Mouse (Mus musculus) stomach, embryonic 14.5 days (tissue): ENCODE data around the gene Cox5b. TPM values are rescaled to one million over a fixed set of nuclear protein-coding genes. Genes with fewer than 3 reads are reported as not detected.

Experiments used
- ATAC-seq: fragments of 200-750 bp; cut with Nextera tagmentation; 2 replicates; pipeline ENCODE4 v1.8.0; 2017; ENCODE audit warnings: low read depth, moderate TSS enrichment; ENCODE audit not compliant: insufficient number of reproducible peaks, insufficient read depth, low FRiP score
- H3K27ac ChIP-seq: fragments of 300-500 bp; sonication (generic); 2 replicates; pipeline ENCODE4 v1.5.1; 2014; ENCODE audit warnings: mild to moderate bottlenecking, low read length, moderate library complexity, mixed read lengths
- H3K27me3 ChIP-seq: fragments of 300-500 bp; sonication (generic); 2 replicates; pipeline ENCODE4 v1.6.1; 2014; ENCODE audit warnings: low read length, control low read depth, mixed read lengths; ENCODE audit not compliant: control insufficient read depth, insufficient read depth
- H3K36me3 ChIP-seq: fragments of 300-500 bp; sonication (generic); 2 replicates; pipeline ENCODE4 v1.6.1; 2014; ENCODE audit warnings: mild to moderate bottlenecking, control low read depth, low read length, moderate library complexity, mixed read lengths; ENCODE audit not compliant: control insufficient read depth, insufficient read depth
- H3K4me1 ChIP-seq: fragments of 300-500 bp; sonication (generic); 2 replicates; pipeline ENCODE4 v1.6.1; 2014; ENCODE audit warnings: low read length, control low read depth, mixed read lengths; ENCODE audit not compliant: control insufficient read depth, insufficient read depth
- H3K4me2 ChIP-seq: fragments of 300-500 bp; sonication (generic); replicated peaks from 2 replicates; pipeline ENCODE4 v1.6.1; 2014; ENCODE audit warnings: low read depth, low read length, control low read depth
- H3K4me3 ChIP-seq: fragments of 300-500 bp; sonication (generic); 2 replicates; pipeline ENCODE4 v1.5.1; 2014; ENCODE audit warnings: low read depth, low read length, control low read depth
- H3K9ac ChIP-seq: fragments of 300-500 bp; sonication (generic); replicated peaks from 2 replicates; pipeline ENCODE4 v1.6.1; 2014; ENCODE audit warnings: low read depth, mild to moderate bottlenecking, control low read depth, low read length, moderate library complexity, mixed read lengths
- H3K9me3 ChIP-seq: fragments of 300-500 bp; sonication (generic); 2 replicates; pipeline ENCODE4 v1.6.1; 2016; ENCODE audit warnings: low read depth, low read length, control low read depth; ENCODE audit not compliant: control insufficient read depth
- WGBS: fragments of 180-500 bp; shearing (Covaris S2); extraction: QIAGEN DNeasy Blood & Tissue Kit; methylation state at CpG from one replicate; pipeline ENCODE4 v1.1.7; 2014; 5-methylcytosine and 5-hydroxymethylcytosine counted together
- polyA plus RNA-seq: library from polyadenylated mRNA; unstranded; fragments of >200 nt; fragmentation: Nextera tagmentation; extraction: Ambion mirVana; gene quantifications from 2 replicates; pipeline ENCODE4 v1.2.1, GENCODE M21; 2014

Gene Cox5b
- polyA plus RNA-seq, 1 experiment from 2014 or later: 651 TPM

- ATAC-seq: no peak
- no peaks in the 10 kb centered on the region for H3K27me3 ChIP-seq
- H3K36me3 ChIP-seq: peaks cover 41% of the 10 kb centered on the region
- H3K9me3 ChIP-seq: no peaks in the 10 kb centered on the region
- no peak overlapping the region for H3K4me3 ChIP-seq
- H3K27ac ChIP-seq: no peak overlapping the region
- no peak overlapping the region for H3K9ac ChIP-seq
- WGBS: 75% methylated on average over 2 of the region's 2 CpGs
- no peak overlapping the region for H3K4me2 ChIP-seq
- peaks cover 11% of the 10 kb centered on the region for H3K4me1 ChIP-seq
Observed at GRCm38 (mm10) chr1:36707166-36707565, 15.9 kb downstream of the Cox5b start.

DNA sequence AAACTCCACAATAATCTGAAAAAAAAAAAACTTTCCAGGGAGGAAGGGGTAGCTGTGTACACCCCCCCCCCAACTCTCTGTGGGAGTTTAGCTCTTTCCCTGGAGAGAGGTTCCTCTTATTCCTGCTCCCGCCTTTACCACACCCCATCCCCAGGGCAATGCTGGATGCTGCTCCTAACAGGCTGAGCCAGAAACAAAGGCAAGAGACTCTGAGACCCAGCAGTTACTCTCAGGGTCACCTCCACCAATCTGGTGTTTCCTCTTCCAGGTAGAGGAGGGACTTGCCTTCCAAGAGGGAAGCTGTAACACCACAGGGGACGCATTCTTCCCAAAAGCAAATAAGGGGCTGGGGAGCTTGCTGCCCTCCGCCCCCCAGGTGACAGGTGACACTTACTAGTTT is 16.5 kb downstream of the Cox5b start:
- no peak overlapping the region for H3K27ac ChIP-seq
- no peak overlapping the region for H3K4me3 ChIP-seq
- peaks cover 35% of the 10 kb centered on the region for H3K36me3 ChIP-seq
- H3K4me1 ChIP-seq: peaks cover 11% of the 10 kb centered on the region
- no peak overlapping the region for H3K4me2 ChIP-seq
- no peak overlapping the region for H3K9ac ChIP-seq
- no peaks in the 10 kb centered on the region for H3K9me3 ChIP-seq
- H3K27me3 ChIP-seq: no peaks in the 10 kb centered on the region
- 57% methylated on average over 3 of the region's 3 CpGs for WGBS
- ATAC-seq: no peak

- 86% methylated on average over 1 of the region's 1 CpGs for WGBS
- H3K9me3 ChIP-seq: no peaks in the 10 kb centered on the region
- peaks cover 11% of the 10 kb centered on the region for H3K4me1 ChIP-seq
- peak overlapping the region; percentile 72 for H3K4me2 ChIP-seq
- H3K27me3 ChIP-seq: no peaks in the 10 kb centered on the region
- H3K36me3 ChIP-seq: peaks cover 26% of the 10 kb centered on the region
- peak overlapping the region; percentile 95 for H3K4me3 ChIP-seq
- no peak for ATAC-seq
- H3K9ac ChIP-seq: peak overlapping the region; percentile 97
- H3K27ac ChIP-seq: no peak overlapping the region; the same call in 1 of the 2 replicates
Observed at GRCm38 (mm10) chr1:36708626-36709025, 17.4 kb downstream of the Cox5b start.

- peak overlapping the region; percentile 95 for H3K4me3 ChIP-seq
- ATAC-seq: peak; percentile 53
- H3K36me3 ChIP-seq: peaks cover 22% of the 10 kb centered on the region; the same call in 1 of the 2 replicates
- peaks cover 11% of the 10 kb centered on the region for H3K4me1 ChIP-seq
- H3K9me3 ChIP-seq: no peaks in the 10 kb centered on the region
- under 1% methylated on average over 33 of the region's 33 CpGs for WGBS
- no peaks in the 10 kb centered on the region for H3K27me3 ChIP-seq
- peak overlapping the region; percentile 97 for H3K9ac ChIP-seq
- H3K4me2 ChIP-seq: peak overlapping the region; percentile 72
- H3K27ac ChIP-seq: peak overlapping the region; percentile 80
Observed at GRCm38 (mm10) chr1:36709055-36709853, 18.0 kb downstream of the Cox5b start.

DNA sequence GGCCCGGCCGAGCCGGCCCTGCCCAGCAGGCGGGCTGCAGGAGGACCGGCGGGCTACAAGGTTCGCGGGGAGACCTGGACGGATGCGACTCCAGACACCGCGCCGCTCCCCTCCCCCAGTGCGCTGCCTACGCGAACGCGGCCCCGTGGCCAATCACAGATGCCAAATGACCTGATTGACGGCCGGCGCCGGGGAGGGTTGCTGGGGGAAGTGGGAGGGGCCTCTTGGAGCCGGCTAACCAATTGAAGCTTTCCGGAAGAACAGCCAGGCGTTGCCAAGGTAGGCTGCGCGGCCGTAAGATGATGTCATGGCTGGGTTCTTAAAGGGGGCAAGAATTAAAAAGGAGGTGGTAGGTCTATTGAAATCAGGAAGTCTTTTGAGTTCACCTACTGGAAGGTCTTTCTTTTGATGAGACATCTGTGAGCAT is 18.6 kb downstream of the Cox5b start, which contains the start of gene 4933424G06Rik:
4933424G06Rik (plus strand) TSS at position 296 of the 427 bp plus-strand sequence.
- peak within 1 kb of the TSS; percentile 97 for H3K9ac ChIP-seq
- H3K4me3 ChIP-seq: peak within 1 kb of the TSS; percentile 95
- peaks cover 16% of the 10 kb centered on the region; the same call in 1 of the 2 replicates for H3K36me3 ChIP-seq
- H3K27ac ChIP-seq: peak within 1 kb of the TSS; percentile 80
- H3K4me1 ChIP-seq: peaks cover 11% of the 10 kb centered on the region
- peak; percentile 97 for ATAC-seq
- H3K9me3 ChIP-seq: no peaks in the 10 kb centered on the region
- no peaks in the 10 kb centered on the region for H3K27me3 ChIP-seq
- H3K4me2 ChIP-seq: peak within 1 kb of the TSS; percentile 72
- under 1% methylated on average over 29 of the region's 29 CpGs for WGBS

DNA sequence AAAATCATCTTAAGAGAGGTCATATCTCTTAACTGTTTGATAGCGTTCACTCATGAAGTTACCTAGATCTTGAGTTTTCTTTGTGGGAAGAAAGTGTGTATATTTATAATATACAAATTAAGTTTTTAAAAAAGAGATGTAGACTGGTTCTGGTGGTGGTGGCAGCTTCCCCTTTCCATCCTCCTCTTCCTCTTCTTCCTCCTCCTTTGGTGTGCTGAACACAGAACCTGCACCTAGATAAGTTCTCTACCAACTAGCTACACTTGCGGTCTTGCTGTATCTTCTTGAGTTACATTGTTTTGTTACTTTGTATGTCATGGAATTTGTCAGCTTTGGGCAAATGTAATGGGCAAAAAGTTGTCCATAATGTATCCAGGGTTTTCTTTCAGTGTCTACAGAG is 19.9 kb downstream of the Cox5b start:
- no peaks in the 10 kb centered on the region for H3K27me3 ChIP-seq
- peaks cover 7% of the 10 kb centered on the region; the same call in 1 of the 2 replicates for H3K36me3 ChIP-seq
- no peak overlapping the region for H3K9ac ChIP-seq
- ATAC-seq: no peak
- peaks cover 11% of the 10 kb centered on the region for H3K4me1 ChIP-seq
- H3K4me3 ChIP-seq: no peak overlapping the region
- H3K27ac ChIP-seq: no peak overlapping the region
- H3K4me2 ChIP-seq: no peak overlapping the region
- no peaks in the 10 kb centered on the region for H3K9me3 ChIP-seq
- 96% methylated on average over 2 of the region's 2 CpGs for WGBS

- no peaks in the 10 kb centered on the region for H3K36me3 ChIP-seq
- H3K9me3 ChIP-seq: no peaks in the 10 kb centered on the region
- no peak for ATAC-seq
- H3K27me3 ChIP-seq: no peaks in the 10 kb centered on the region
- no peaks in the 10 kb centered on the region for H3K4me1 ChIP-seq
- no peak within 1 kb of the TSS for H3K27ac ChIP-seq
- H3K4me3 ChIP-seq: no peak within 1 kb of the TSS
- H3K4me2 ChIP-seq: no peak within 1 kb of the TSS
- H3K9ac ChIP-seq: no peak within 1 kb of the TSS
- 76% methylated on average over 5 of the region's 5 CpGs for WGBS
Observed at GRCm38 (mm10) chr1:36714311-36714710, 23.1 kb downstream of the Cox5b start, which contains the start of gene Actr1b. Actr1b (minus strand) TSS chr1:36714422.

- no peaks in the 10 kb centered on the region for H3K27me3 ChIP-seq
- no peak overlapping the region for H3K4me3 ChIP-seq
- no peak overlapping the region for H3K27ac ChIP-seq
- 0 out of 2 replicates have a peak, but pooled peaks cover 3% of the 10 kb centered on the region for H3K4me1 ChIP-seq
- no peaks in the 10 kb centered on the region for H3K36me3 ChIP-seq
- H3K4me2 ChIP-seq: no peak overlapping the region
- no peak for ATAC-seq
- H3K9ac ChIP-seq: no peak overlapping the region
- WGBS: 79% methylated on average over 1 of the region's 1 CpGs
- H3K9me3 ChIP-seq: no peaks in the 10 kb centered on the region
Observed at GRCm38 (mm10) chr1:36718786-36719185, 27.5 kb downstream of the Cox5b start.
